Comparison of ENCODE assay signal across 19 mouse cellular contexts in genomic region chr5:114422591-114422990, GRCm38 (mm10). TPM values are rescaled to one million over a fixed set of nuclear protein-coding genes. Genes with fewer than 3 reads are reported as not detected.
DNase-seq lines count a peak whose midpoint lies in the region; ATAC-seq and TF ChIP-seq lines count a peak whose summit lies in the region.
"Had no signal": no experiment of that assay in that cellular context is flagged by ENCODE, and none has a peak within 500 bp of the region (broad histone marks: within the 10 kb centered on the region; RNA-seq: fewer than 3 reads in every experiment).

No protein-coding gene starts in this region.

- WGBS in forebrain, embryonic 10.5 days = 58% methylated on average over 5 of the region's 5 CpGs
- WGBS in forebrain, postnatal 0 days = 52% methylated on average over 5 of the region's 5 CpGs
- WGBS in limb, embryonic 12.5 days = 42% methylated on average over 5 of the region's 5 CpGs
- 51% methylated on average over 5 of the region's 5 CpGs for WGBS in limb, embryonic 10.5 days
- WGBS in midbrain, embryonic 10.5 days = 48% methylated on average over 5 of the region's 5 CpGs
- WGBS in midbrain, embryonic 11.5 days = 46% methylated on average over 5 of the region's 5 CpGs
- 31% methylated on average over 5 of the region's 5 CpGs for WGBS in liver, embryonic 16.5 days (ENCODE audit: insufficient replicate concordance)

- H3K27ac ChIP-seq in forebrain, embryonic 10.5 days = peak overlapping the region; percentile 26; the same call in 1 of the 2 replicates
- H3K27ac ChIP-seq in forebrain, postnatal 0 days (ENCODE audit: low read depth, low read length) = no peak overlapping the region
- H3K27ac ChIP-seq in limb, embryonic 12.5 days = 0 out of 2 replicates have a peak overlapping the region, but pooled peaks have one; percentile 1
- H3K27ac ChIP-seq in limb, embryonic 10.5 days = no peak overlapping the region
- 0 out of 2 replicates have a peak overlapping the region, but pooled peaks have one; percentile 47 for H3K27ac ChIP-seq in midbrain, embryonic 10.5 days (replicated peaks)
- no peak overlapping the region for H3K27ac ChIP-seq in midbrain, embryonic 11.5 days (ENCODE audit: low read depth, low read length)
- H3K27ac ChIP-seq in liver, embryonic 16.5 days (ENCODE audit: low read length) = no peak overlapping the region
- H3K27ac ChIP-seq: embryonic facial prominence, embryonic 12.5 days; forebrain, embryonic 12.5 days; heart, adult 2 months; liver, embryonic 14.5 days; neural tube, embryonic 13.5 days had no signal

- H3K9me3 ChIP-seq in forebrain, embryonic 10.5 days = no peaks in the 10 kb centered on the region
- H3K9me3 ChIP-seq in forebrain, postnatal 0 days (ENCODE audit: low read length) = no peaks in the 10 kb centered on the region
- H3K9me3 ChIP-seq in limb, embryonic 12.5 days = no peaks in the 10 kb centered on the region
- H3K9me3 ChIP-seq in limb, embryonic 10.5 days (replicated peaks) = no peaks in the 10 kb centered on the region
- no peaks in the 10 kb centered on the region for H3K9me3 ChIP-seq in midbrain, embryonic 10.5 days (replicated peaks)
- H3K9me3 ChIP-seq in midbrain, embryonic 11.5 days (ENCODE audit: control insufficient read depth, low read length) = no peaks in the 10 kb centered on the region
- no peaks in the 10 kb centered on the region for H3K9me3 ChIP-seq in liver, embryonic 16.5 days (replicated peaks; ENCODE audit: control insufficient read depth, low read length)
- H3K9me3 ChIP-seq: embryonic facial prominence, embryonic 12.5 days; forebrain, embryonic 12.5 days; megakaryocyte, embryonic 14.5 days; neural tube, embryonic 13.5 days had no signal

- DNase-seq in forebrain, embryonic 10.5 days (ENCODE audit: extremely low spot score, low spot score) = no peak
- DNase-seq in forebrain, postnatal 0 days = no peak
- DNase-seq in limb, embryonic 10.5 days (ENCODE audit: low spot score) = no peak
- DNase-seq in midbrain, embryonic 10.5 days (ENCODE audit: low spot score) = no peak
- no peak for DNase-seq in midbrain, embryonic 11.5 days (ENCODE audit: low spot score, missing footprints)
- DNase-seq: adrenal gland, postnatal 25 days; cerebellum, adult 9-11 months; gastrocnemius, postnatal 36 days; heart, adult 2 months; left cerebral cortex, postnatal 4 days; retina, postnatal 1 day had no signal

- no peak overlapping the region for H3K4me3 ChIP-seq in forebrain, embryonic 10.5 days
- H3K4me3 ChIP-seq in forebrain, postnatal 0 days (ENCODE audit: low read depth, low read length) = no peak overlapping the region
- no peak overlapping the region for H3K4me3 ChIP-seq in limb, embryonic 12.5 days (replicated peaks)
- H3K4me3 ChIP-seq in limb, embryonic 10.5 days = no peak overlapping the region
- no peak overlapping the region for H3K4me3 ChIP-seq in midbrain, embryonic 10.5 days
- no peak overlapping the region for H3K4me3 ChIP-seq in midbrain, embryonic 11.5 days (ENCODE audit: low read depth, low read length)
- no peak overlapping the region for H3K4me3 ChIP-seq in liver, embryonic 16.5 days (ENCODE audit: low read depth, low read length)
- H3K4me3 ChIP-seq: embryonic facial prominence, embryonic 12.5 days; forebrain, embryonic 12.5 days; heart, adult 2 months; megakaryocyte, embryonic 14.5 days; neural tube, embryonic 13.5 days had no signal

- 0 out of 2 replicates have a peak, but pooled peaks cover 3% of the 10 kb centered on the region for H3K4me1 ChIP-seq in forebrain, embryonic 10.5 days
- H3K4me1 ChIP-seq in forebrain, postnatal 0 days (ENCODE audit: insufficient read depth) = no peaks in the 10 kb centered on the region
- no peaks in the 10 kb centered on the region for H3K4me1 ChIP-seq in limb, embryonic 12.5 days (replicated peaks)
- H3K4me1 ChIP-seq in limb, embryonic 10.5 days = no peaks in the 10 kb centered on the region
- 0 out of 2 replicates have a peak, but pooled peaks cover 7% of the 10 kb centered on the region for H3K4me1 ChIP-seq in midbrain, embryonic 10.5 days
- no peaks in the 10 kb centered on the region for H3K4me1 ChIP-seq in midbrain, embryonic 11.5 days (ENCODE audit: control insufficient read depth, insufficient read depth, low read length)
- H3K4me1 ChIP-seq in liver, embryonic 16.5 days (ENCODE audit: control insufficient read depth, low read depth, low read length) = peaks cover 5% of the 10 kb centered on the region; the same call in 1 of the 2 replicates
- H3K4me1 ChIP-seq: embryonic facial prominence, embryonic 12.5 days had no signal

- H3K27me3 ChIP-seq in forebrain, embryonic 10.5 days (ENCODE audit: poor library complexity, severe bottlenecking) = no peaks in the 10 kb centered on the region
- H3K27me3 ChIP-seq in forebrain, postnatal 0 days (ENCODE audit: insufficient read depth, low read length) = no peaks in the 10 kb centered on the region
- no peaks in the 10 kb centered on the region for H3K27me3 ChIP-seq in limb, embryonic 12.5 days
- H3K27me3 ChIP-seq in limb, embryonic 10.5 days (ENCODE audit: low read depth, poor library complexity, severe bottlenecking) = no peaks in the 10 kb centered on the region
- no peaks in the 10 kb centered on the region for H3K27me3 ChIP-seq in midbrain, embryonic 10.5 days (ENCODE audit: low read depth, poor library complexity, severe bottlenecking)
- H3K27me3 ChIP-seq in midbrain, embryonic 11.5 days (ENCODE audit: control insufficient read depth, insufficient read depth, low read length) = no peaks in the 10 kb centered on the region
- no peaks in the 10 kb centered on the region for H3K27me3 ChIP-seq in liver, embryonic 16.5 days (ENCODE audit: control insufficient read depth, insufficient read depth, low read depth, low read length)
- H3K27me3 ChIP-seq: embryonic facial prominence, embryonic 12.5 days; forebrain, embryonic 12.5 days; neural tube, embryonic 13.5 days had no signal

- H3K9ac ChIP-seq in forebrain, postnatal 0 days = no peak overlapping the region
- H3K9ac ChIP-seq in limb, embryonic 12.5 days (replicated peaks) = no peak overlapping the region
- no peak overlapping the region for H3K9ac ChIP-seq in midbrain, embryonic 11.5 days (ENCODE audit: low read length)
- no peak overlapping the region for H3K9ac ChIP-seq in liver, embryonic 16.5 days (ENCODE audit: low read depth, low read length)
- H3K9ac ChIP-seq: embryonic facial prominence, embryonic 12.5 days; forebrain, embryonic 12.5 days; liver, embryonic 14.5 days; neural tube, embryonic 13.5 days had no signal

- peaks cover 47% of the 10 kb centered on the region for H3K36me3 ChIP-seq in forebrain, embryonic 10.5 days (replicated peaks)
- peaks cover 37% of the 10 kb centered on the region for H3K36me3 ChIP-seq in forebrain, postnatal 0 days (ENCODE audit: insufficient read depth)
- H3K36me3 ChIP-seq in limb, embryonic 12.5 days = peaks cover 37% of the 10 kb centered on the region
- peaks cover 45% of the 10 kb centered on the region for H3K36me3 ChIP-seq in limb, embryonic 10.5 days
- H3K36me3 ChIP-seq in midbrain, embryonic 10.5 days = peaks cover 41% of the 10 kb centered on the region
- H3K36me3 ChIP-seq in midbrain, embryonic 11.5 days (ENCODE audit: control insufficient read depth, insufficient read depth, low read length) = peaks cover 15% of the 10 kb centered on the region
- peaks cover 9% of the 10 kb centered on the region for H3K36me3 ChIP-seq in liver, embryonic 16.5 days (ENCODE audit: control insufficient read depth, insufficient read depth)

- no peak for ATAC-seq in forebrain, postnatal 0 days
- ATAC-seq in limb, embryonic 12.5 days (ENCODE audit: insufficient number of reproducible peaks, insufficient read depth, low FRiP score, low TSS enrichment, low read depth) = no peak
- no peak for ATAC-seq in midbrain, embryonic 11.5 days (ENCODE audit: low FRiP score)
- ATAC-seq in liver, embryonic 16.5 days (ENCODE audit: low read depth) = no peak
- ATAC-seq: CD4-positive, CD25-positive, alpha-beta regulatory T cell, adult 4 months had no signal

- H3K4me2 ChIP-seq in forebrain, postnatal 0 days (ENCODE audit: low read depth) = no peak overlapping the region
- H3K4me2 ChIP-seq in limb, embryonic 12.5 days = no peak overlapping the region
- no peak overlapping the region for H3K4me2 ChIP-seq in midbrain, embryonic 11.5 days
- 0 out of 2 replicates have a peak overlapping the region, but pooled peaks have one; percentile 1 for H3K4me2 ChIP-seq in liver, embryonic 16.5 days (ENCODE audit: low read depth, low read length)
- H3K4me2 ChIP-seq: embryonic facial prominence, embryonic 12.5 days; forebrain, embryonic 12.5 days; neural tube, embryonic 13.5 days had no signal

- no peak for TF ChIP-seq CTCF in forebrain, postnatal 0 days (IDR thresholded peaks at IDR 0.05; ENCODE audit: low read depth)

RNA-seq across cellular contexts. Expression of gene Mmab, which starts 21.3 kb away (rescaled TPM):
- 31.0 and 32.4 TPM in 2 replicates for polyA plus RNA-seq in forebrain, embryonic 10.5 days (2016; fragmentation: Nextera tagmentation; extraction: Ambion mirVana)
- total RNA-seq in forebrain, postnatal 0 days (2014; rRNA removed) = 26.2 and 26.8 TPM in 2 replicates
- polyA plus RNA-seq in forebrain, postnatal 0 days (2015; fragmentation: Nextera tagmentation; extraction: Ambion mirVana) = 22.7 and 28.6 TPM in 2 replicates
- polyA plus RNA-seq in limb, embryonic 12.5 days (2016; fragmentation: Nextera tagmentation; extraction: Ambion mirVana) = 36.0 and 39.9 TPM in 2 replicates
- 29.3 and 34.7 TPM in 2 replicates for polyA plus RNA-seq in limb, embryonic 10.5 days (2016; fragmentation: Nextera tagmentation; extraction: Ambion mirVana)
- polyA plus RNA-seq in midbrain, embryonic 10.5 days (2016; fragmentation: Nextera tagmentation; extraction: Ambion mirVana) = 32.4 and 34.1 TPM in 2 replicates
- 22.3 and 23.7 TPM in 2 replicates for polyA plus RNA-seq in midbrain, embryonic 11.5 days (2014; fragmentation: Nextera tagmentation; extraction: Ambion mirVana)
- polyA plus RNA-seq in liver, embryonic 16.5 days (2015; fragmentation: Nextera tagmentation; extraction: Ambion mirVana) = 9.7 and 10.8 TPM in 2 replicates

RNA-seq across cellular contexts. Expression of gene Mvk, which starts 21.5 kb away (rescaled TPM):
- polyA plus RNA-seq in forebrain, embryonic 10.5 days (2016; fragmentation: Nextera tagmentation; extraction: Ambion mirVana) = 55.5 and 62.0 TPM in 2 replicates
- total RNA-seq in forebrain, postnatal 0 days (2014; rRNA removed) = 99.3 and 112 TPM in 2 replicates
- polyA plus RNA-seq in forebrain, postnatal 0 days (2015; fragmentation: Nextera tagmentation; extraction: Ambion mirVana) = 59.0 and 65.7 TPM in 2 replicates
- polyA plus RNA-seq in limb, embryonic 12.5 days (2016; fragmentation: Nextera tagmentation; extraction: Ambion mirVana) = 37.5 and 40.1 TPM in 2 replicates
- 50.6 and 55.2 TPM in 2 replicates for polyA plus RNA-seq in limb, embryonic 10.5 days (2016; fragmentation: Nextera tagmentation; extraction: Ambion mirVana)
- 62.3 and 65.2 TPM in 2 replicates for polyA plus RNA-seq in midbrain, embryonic 10.5 days (2016; fragmentation: Nextera tagmentation; extraction: Ambion mirVana)
- 62.5 and 63.3 TPM in 2 replicates for polyA plus RNA-seq in midbrain, embryonic 11.5 days (2014; fragmentation: Nextera tagmentation; extraction: Ambion mirVana)
- 26.1 and 27.0 TPM in 2 replicates for polyA plus RNA-seq in liver, embryonic 16.5 days (2015; fragmentation: Nextera tagmentation; extraction: Ambion mirVana)

RNA-seq across cellular contexts. Expression of gene Ube3b, which starts 42.2 kb away (rescaled TPM):
- 49.4 and 51.3 TPM in 2 replicates for polyA plus RNA-seq in forebrain, embryonic 10.5 days (2016; fragmentation: Nextera tagmentation; extraction: Ambion mirVana)
- 45.1 and 46.8 TPM in 2 replicates for total RNA-seq in forebrain, postnatal 0 days (2014; rRNA removed)
- polyA plus RNA-seq in forebrain, postnatal 0 days (2015; fragmentation: Nextera tagmentation; extraction: Ambion mirVana) = 31.0 and 35.2 TPM in 2 replicates
- 49.2 and 55.0 TPM in 2 replicates for polyA plus RNA-seq in limb, embryonic 12.5 days (2016; fragmentation: Nextera tagmentation; extraction: Ambion mirVana)
- polyA plus RNA-seq in limb, embryonic 10.5 days (2016; fragmentation: Nextera tagmentation; extraction: Ambion mirVana) = 54.5 and 59.5 TPM in 2 replicates
- polyA plus RNA-seq in midbrain, embryonic 10.5 days (2016; fragmentation: Nextera tagmentation; extraction: Ambion mirVana) = 49.8 and 56.9 TPM in 2 replicates
- polyA plus RNA-seq in midbrain, embryonic 11.5 days (2014; fragmentation: Nextera tagmentation; extraction: Ambion mirVana) = 45.5 and 49.7 TPM in 2 replicates
- polyA plus RNA-seq in liver, embryonic 16.5 days (2015; fragmentation: Nextera tagmentation; extraction: Ambion mirVana) = 16.9 and 21.2 TPM in 2 replicates

RNA-seq across cellular contexts. Expression of gene Kctd10, which starts 42.3 kb away (rescaled TPM):
- polyA plus RNA-seq in forebrain, embryonic 10.5 days (2016; fragmentation: Nextera tagmentation; extraction: Ambion mirVana) = 87.2 and 90.2 TPM in 2 replicates
- 61.6 and 63.0 TPM in 2 replicates for total RNA-seq in forebrain, postnatal 0 days (2014; rRNA removed)
- polyA plus RNA-seq in forebrain, postnatal 0 days (2015; fragmentation: Nextera tagmentation; extraction: Ambion mirVana) = 69.7 and 74.1 TPM in 2 replicates
- 84.0 and 86.7 TPM in 2 replicates for polyA plus RNA-seq in limb, embryonic 12.5 days (2016; fragmentation: Nextera tagmentation; extraction: Ambion mirVana)
- polyA plus RNA-seq in limb, embryonic 10.5 days (2016; fragmentation: Nextera tagmentation; extraction: Ambion mirVana) = 99.9 and 103 TPM in 2 replicates
- polyA plus RNA-seq in midbrain, embryonic 10.5 days (2016; fragmentation: Nextera tagmentation; extraction: Ambion mirVana) = 103 and 114 TPM in 2 replicates
- polyA plus RNA-seq in midbrain, embryonic 11.5 days (2014; fragmentation: Nextera tagmentation; extraction: Ambion mirVana) = 104 and 112 TPM in 2 replicates
- 21.9 and 22.8 TPM in 2 replicates for polyA plus RNA-seq in liver, embryonic 16.5 days (2015; fragmentation: Nextera tagmentation; extraction: Ambion mirVana)

Comparison
In these comparisons a context has a peak if more than half of its experiments do, and no peak if none do; other contexts are left out.
1. H3K27ac ChIP-seq: peak in forebrain, embryonic 10.5 days (single experiment), limb, embryonic 12.5 days (single experiment) and midbrain, embryonic 10.5 days (single experiment); none in forebrain, postnatal 0 days (single experiment), limb, embryonic 10.5 days (single experiment), midbrain, embryonic 11.5 days (single experiment) and liver, embryonic 16.5 days (single experiment).